Mouse (Mus musculus): ENCODE results near the gene Fam120a.

GRCm38 (mm10) chr13:48917113-48917599 is 50.7 kb downstream of the Fam120a start:
- TF ChIP-seq POLR2A (IDR thresholded peaks at IDR 0.05; ENCODE audit: control insufficient read depth in 1 of 2, insufficient read depth in 1 of 2, low read depth in 1 of 2, low read length in 2 of 2, poor library complexity in 1 of 2) = no peak
- TF ChIP-seq TBP (IDR thresholded peaks at IDR 0.05; ENCODE audit: low read depth, low read length) = no peak
- TF ChIP-seq TCF12 (IDR thresholded peaks at IDR 0.05; ENCODE audit: low read depth, low read length) = no peak; the same call in 1 of the 2 replicates
- TF ChIP-seq CTCF (IDR thresholded peaks at IDR 0.05 in 2 of 3, conservative IDR thresholded peaks at IDR 0.05 in 1 of 3; ENCODE audit: control insufficient read depth in 1 of 3, insufficient read depth in 1 of 3, low read depth in 2 of 3, low read length in 3 of 3, poor library complexity in 1 of 3, severe bottlenecking in 1 of 3) = no peak

Measured in MEL (cell line).